Mouse (Mus musculus) lung, postnatal 25 days (tissue): ENCODE results near the gene Fyn.

Experiments used
- DNase-seq: peaks from one replicate; pipeline ENCODE4 v3.0.0; 2022; ENCODE audit warnings: low spot score

The Fyn gene

DNA sequence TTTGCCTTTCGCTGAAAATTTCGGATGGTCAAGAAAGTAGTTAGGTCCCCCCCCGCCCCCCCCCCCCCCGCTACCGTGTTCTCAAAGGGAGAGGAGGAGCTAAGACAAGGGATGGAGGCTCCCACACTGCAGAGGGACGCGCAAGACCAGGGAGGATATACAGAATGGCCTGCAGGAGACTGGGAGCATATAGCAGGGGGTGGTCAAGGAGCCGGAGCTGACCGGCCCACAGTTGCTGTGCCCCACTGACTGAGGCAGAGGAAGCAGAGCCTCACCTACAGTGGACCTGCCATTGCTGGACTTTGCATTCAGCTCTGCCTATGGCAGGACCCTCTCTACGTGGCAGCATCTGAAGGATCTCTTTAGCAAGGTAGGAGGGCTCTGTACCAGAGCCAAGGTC, 10.6 kb downstream of the Fyn start:
- DNase-seq: no peak

DNA sequence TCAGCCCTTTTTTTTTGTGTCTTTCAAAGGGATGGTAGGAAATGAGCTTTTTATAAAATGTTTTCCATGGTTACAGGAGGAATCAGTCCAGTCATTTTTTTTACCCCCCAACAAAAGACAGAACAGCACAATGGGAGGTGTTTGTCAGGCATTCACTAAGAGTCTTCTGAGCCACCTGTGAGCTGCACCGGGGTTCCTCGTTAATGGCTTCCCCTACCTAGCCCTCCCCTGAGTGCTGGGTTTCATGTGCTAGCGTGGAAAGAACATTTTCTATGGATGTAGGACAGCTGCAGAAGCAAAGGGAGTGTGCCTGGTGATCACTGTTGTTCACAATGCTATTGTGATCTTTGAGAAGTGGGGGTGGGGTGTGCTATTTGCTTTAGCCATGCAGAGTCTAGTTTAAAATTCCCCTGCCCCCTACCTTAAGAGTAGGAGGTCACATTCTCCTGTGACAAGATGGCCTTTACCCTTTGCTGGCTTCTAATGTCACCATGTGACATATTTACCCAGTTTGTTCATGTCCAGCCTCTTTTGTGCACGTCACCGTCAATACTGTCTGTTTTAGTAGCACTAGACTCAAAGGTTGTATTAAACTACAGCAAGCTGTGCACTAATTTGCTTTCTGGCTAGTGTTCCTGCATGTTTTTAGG, 11.2 kb downstream of the Fyn start:
- DNase-seq: no peak

DNA sequence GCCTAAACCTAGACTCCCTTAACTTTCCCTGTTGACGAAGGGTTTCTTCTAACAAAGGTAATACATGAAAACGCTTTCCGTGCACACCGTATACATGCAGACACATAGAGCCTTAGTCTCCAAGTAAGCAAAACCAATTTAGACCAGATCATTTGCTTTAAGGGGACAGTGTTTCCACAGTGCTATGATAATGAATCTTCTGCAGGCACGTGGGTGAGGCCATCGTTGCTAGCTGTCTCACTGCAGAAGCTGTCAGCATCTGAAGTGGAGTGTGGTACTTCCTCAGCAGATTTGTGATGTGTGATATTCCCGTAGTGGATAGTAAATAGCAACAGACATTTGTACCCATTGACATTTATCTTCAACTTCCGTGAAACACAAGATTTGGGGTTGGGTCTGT, 16.6 kb downstream of the Fyn start:
- no peak for DNase-seq

DNA sequence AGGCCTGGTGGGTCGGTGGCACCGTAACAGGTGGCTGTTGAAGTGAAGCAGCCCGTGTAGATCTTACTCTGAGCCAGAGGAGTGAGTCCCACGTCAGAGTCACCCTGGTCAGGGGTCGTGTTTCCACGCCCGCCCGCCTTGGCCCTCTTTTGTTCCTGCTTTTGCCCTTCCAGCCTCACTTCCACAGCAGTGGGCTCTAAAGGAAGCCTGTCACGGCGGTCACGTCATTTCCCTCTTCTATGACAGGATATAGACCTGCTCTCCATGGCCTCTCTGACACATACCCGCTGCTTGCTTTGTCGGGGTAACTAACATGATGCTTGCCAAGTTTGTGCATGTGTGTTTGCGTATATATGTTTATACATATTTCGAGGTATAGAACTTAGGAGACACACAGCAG, 17.5 kb downstream of the Fyn start:
- no peak for DNase-seq

DNA sequence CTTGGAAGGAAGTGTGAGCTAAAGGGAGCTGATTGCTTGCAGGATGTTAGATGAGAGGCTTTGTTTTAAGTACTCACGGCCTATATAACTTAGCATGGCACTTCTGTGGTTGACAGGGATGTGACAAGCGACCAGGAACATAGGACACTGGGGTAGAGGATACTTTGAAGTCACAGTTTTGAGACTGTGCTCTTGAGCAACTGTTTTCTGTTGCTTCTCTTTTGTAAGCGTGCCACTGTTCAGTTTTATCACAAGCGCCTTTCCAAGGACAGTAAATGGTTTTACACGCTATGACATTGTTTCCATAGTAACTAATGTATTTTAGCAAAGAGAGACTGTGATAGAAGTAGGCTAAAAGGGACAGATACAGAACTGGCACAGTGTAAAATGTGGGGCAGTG, 18.4 kb downstream of the Fyn start:
- DNase-seq: no peak

DNA sequence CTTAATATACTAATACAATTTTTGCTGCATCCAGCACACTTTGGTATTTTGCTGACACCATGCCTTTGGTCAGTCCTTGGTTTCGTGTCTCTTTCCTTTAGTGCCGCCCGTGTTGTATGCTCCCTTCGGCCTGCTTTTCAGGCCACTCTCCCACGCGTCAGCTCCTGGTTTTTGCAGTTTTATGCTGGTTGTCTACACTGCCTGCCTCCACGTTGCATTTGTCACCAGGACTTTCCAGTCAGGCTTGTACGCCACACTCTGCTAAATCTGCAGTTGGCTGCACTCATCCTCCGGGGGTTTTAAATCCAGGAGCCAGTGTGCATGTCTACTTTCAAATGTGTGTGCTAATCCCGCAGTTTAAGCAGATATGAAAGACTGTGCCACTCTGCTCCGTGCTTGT, 18.9 kb downstream of the Fyn start:
- DNase-seq: no peak

DNA sequence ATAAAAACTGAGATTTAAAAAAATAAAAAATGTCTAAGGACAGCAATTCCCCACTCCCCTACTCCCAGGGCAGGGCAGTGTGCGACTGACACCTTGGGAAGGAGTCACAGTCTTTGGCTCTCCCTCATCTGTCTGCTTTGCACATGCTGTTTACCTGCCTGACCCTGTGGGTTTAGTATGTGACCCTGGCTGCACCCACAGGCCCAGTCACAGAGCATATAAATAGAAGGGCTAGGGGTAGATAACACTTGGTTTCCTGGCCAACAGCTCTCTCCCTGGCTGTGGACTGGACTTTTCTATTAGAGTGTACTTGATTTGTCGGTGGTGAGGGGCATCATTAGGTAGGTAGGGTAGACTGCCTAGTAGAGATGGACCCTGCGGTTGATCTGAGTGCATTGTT, 19.5 kb downstream of the Fyn start:
- no peak for DNase-seq

DNA sequence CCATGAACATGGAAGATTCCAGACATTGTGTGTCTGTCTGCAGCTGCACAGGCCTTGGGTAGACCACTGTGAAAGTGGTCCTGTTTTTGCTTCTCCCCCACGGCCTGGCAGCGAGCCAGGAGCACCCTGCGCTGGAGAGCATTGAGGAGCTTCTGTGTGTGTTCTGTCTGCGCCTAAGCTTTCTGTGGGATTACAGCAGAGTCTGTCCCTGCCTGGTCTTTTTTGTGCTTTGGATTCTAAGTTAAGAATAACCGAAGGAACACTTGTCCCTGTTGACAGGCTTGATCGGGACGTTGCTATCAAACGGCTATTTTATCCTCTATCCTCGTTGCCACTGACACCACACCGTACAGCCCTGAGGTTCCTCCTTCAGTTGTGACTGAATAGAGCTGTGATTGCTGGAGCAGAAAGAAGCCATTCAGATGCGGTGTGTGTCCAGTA, 20.8 kb downstream of the Fyn start:
- DNase-seq: no peak

DNA sequence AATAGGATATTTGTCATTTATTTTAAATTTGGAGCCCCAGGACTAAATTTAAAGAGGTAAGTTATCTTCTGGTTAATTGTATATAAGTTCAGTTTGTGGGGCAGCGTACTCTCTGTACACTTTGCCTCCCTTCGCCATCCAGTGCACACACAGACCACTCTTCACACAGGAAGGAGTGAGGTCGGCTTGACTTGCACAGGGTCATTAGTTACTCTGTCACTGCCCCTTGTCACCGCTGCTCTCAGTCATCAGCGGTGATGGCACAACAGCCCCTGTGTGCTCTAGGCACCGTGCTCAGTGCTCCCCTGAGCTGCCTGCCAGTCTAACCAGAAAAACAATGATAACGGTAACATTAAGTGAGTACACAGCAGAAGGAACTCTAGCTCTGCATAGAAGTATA, 21.9 kb downstream of the Fyn start:
- no peak for DNase-seq

DNA sequence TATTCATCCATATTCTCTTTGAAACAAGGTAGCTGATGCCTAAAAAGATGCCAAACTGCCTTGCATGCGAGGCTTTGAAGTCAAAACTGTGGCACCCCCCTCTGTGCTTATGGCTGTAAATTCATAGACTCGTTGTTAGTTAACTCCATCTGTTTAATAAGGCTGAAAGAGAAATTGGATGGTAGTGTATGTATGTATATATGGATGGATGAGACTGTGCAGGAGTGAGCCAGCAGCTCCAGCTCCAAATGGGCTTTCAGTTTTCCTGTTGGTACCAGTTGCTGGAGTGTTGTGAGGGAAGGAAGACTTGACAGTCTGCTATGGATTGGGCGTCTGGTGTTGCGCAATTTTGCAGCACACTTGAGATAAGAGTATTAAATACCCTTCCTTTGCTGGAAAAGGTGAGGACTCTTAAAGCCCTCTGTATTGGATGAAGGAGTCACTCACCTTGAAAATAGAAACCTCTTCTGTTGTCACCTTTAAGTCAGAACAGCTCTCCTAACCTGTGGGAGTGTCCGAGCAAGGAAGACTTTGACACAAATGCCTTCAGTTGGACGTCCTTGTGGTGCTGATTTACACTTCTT, 24.3 kb downstream of the Fyn start:
- DNase-seq: no peak

DNA sequence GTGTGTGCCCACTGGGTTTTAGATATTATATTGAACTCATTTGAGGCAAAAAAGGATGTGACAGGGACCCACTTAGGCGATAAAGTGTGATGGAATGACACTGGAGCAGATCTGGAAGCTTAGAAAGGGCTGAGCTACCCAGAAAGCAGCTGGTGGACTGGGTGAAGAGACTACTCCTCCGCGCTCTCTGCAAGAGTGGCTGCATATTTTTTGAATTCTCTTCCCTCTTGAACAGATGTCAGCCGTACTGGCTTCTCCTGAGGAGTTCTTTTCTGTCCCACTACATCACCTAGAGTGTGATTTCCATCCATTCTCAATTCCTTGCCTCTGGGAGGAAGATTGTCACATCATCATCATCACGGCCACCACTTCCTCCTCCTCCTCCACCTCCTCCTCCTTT, 26.9 kb downstream of the Fyn start:
- no peak for DNase-seq

DNA sequence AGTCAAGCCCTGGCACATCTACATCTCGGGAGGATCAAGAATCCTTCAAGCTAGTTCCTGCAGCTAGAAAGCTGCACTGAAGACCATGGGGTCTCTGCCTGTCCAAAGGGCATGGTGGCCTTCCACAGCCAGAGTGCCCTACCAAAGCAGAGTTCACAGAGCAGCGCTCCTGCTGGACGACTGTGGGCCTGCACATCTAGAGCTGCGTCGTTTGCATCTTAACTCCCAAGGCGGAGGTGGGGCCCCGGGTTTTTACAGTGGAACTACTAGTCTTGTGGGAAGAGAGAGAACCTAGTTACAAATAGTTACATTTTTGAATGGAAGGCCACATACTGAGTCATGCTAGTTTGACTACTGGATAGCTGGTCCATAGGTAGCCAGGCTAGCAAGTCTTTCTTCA, 30.3 kb downstream of the Fyn start:
- DNase-seq: no peak

DNA sequence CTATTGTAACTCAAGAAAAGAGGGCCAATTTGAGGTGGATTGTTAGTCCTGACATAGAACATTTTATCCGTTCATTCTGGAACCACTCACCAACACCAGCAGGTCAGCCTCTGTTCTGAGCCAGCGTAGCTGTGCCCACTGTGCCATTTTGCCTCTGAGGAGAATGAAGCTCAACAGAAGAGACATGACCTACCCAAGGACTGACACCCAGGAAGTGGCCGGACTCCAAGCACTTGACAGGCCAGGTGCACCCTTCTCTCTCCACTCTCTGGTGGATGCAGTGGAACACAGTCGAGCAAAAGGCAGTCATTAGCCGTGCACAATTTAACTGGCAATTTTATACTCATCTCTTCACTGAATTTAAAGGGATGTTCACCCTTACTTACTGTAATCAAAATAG, 31.5 kb downstream of the Fyn start:
- no peak for DNase-seq

DNA sequence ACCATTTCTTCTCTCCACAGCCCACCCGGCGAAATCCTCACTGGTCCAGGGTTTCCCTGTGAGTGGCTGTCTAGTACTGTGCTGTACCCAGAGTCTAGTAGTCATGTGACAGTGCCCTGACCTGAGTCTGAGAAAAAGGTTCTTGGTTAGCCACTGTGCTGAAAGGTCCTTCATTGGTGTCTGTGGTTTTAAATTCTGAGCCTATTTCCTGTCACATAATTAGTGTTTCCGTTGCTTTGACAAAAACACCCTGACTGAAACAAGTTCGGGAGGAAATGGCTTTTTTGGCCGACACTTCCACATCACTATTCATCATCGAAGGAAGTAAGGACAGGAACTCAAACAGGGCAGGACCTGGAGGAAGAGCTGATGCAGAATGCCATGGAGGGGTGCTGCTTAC, 33.8 kb downstream of the Fyn start:
- DNase-seq: peak; percentile 45

DNA sequence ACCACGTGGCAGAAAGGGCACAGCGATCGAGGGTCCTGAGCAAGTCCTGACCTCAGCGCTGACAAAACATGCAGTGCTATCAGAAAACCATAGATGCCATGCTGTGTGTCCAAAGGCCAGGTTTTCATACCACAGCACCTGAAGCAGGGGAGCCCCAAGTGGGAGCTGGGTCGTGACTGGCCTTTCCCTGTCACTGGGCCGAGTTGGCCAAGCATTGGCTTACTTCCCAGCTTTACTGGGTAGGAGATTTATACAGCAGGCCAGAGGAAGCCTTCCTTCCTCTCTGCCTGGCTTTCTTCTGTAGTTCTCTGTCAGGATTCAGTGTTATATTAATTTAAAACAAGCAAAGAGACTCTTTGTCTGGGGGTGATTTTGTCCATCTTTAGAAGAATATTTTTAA, 35.1 kb downstream of the Fyn start:
- no peak for DNase-seq

DNA sequence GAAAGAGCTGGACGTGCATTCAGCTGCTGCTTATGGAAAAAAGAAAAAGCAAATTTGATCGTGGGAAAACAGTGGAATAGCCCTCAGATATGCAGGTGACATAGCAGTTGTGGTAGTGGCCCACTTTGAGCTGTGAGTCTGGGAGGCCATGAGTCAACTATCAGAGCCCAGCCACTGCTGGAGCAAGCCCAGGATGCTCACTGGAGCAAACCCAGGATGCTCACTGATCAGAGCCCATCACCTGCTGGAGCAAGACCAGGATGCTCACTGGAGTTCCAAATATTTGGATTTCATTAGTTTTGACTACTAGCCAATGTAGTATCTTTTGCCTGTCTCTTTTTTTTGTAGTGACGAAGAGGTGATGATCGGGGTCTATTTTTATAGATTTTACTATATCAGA, 35.5 kb downstream of the Fyn start:
- DNase-seq: no peak

DNA sequence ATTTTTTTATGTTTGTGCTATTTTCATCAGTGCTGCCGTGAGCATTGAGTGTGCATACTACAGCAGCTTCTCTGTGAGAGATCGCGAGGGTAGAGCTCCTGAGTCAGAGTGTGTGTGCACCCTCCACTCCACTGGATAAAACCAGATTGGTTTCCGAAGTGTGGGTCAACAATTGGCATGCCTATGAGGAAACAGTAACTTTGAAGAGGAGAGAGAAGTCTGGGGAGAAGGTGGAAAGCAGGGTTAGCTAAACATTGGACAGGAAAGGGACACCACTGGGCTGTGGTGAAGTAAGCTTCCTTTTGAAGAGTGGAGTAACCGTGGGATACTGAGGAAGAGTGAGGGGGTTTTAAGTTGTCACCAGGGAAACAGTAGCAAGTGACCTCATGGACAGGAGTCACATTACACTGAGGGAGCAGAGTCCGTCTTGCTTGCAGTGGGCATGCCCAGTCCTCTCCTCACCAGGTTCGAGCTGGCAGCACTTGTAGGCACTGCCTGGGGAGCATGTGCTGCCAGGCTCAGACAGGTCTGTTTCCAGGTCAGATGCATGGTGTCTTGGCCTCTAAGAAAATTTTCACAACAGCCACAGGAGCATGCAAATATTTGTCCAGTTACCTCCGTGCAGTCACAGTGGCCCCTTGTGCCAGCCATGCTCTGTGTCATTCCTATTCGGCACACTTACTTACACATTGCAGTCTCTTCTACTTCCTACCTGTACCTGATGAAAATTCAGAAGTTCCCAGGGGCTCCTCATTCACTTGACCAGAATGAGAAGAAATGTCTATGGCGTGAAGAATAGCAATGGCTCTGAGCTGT, 37.5 kb downstream of the Fyn start:
- DNase-seq: no peak

DNA sequence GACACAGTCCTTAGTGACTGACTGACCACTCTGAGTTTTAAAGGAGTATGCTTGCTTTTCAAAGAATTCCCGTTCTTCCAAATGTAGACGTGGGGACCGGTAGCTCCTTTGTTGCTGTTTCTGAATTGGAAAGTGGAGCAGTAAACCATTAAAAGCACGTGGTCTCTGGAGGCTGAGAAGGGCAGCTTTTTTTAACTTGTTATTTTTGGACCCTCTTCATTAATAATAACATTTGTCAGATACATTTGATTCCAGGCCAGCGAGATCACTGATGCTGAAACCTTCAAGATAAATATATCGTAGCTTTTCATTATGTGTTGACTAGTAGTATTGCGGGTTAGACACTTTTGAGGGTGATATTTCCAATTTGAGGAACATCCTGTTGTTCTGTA, 38.1 kb downstream of the Fyn start:
- DNase-seq: no peak

DNA sequence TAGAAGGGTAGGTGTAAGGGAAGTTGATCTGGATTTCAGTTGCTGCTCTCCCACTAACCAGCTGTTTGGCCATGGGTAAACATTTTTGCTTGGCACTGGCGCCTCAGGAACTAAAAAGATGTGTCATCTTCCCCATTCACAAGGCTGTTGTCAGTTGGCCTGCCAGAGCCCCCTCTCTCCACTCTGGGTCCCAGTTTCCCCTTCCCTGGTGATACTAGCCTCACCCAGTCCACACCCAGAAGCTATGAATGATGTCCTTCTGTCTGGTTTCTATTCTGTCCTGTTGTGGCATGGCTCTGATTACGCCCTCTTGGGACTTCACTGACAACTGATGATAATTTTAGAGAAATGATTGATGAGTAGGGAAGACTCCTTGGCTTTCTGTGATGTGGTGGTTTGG, 38.9 kb downstream of the Fyn start:
- DNase-seq: no peak

DNA sequence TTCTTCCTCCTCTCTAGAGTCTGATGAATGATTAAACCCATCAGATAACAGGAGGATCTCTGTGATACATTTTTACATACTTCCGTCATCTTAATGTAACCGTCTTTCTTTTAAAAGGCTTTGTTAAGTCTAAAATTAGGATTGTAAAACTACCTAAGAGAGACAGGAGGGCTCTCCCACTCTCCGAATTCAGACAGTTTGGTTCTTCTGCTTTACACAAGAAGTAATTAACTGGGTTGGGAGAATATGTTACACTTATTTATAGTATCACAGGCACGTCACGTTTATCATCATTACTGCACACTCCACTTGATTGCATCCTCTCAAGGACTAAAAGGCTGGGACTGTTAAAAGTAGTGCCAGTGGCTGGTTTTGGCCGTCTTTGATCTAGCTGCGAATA, 40.9 kb downstream of the Fyn start:
- DNase-seq: no peak

DNA sequence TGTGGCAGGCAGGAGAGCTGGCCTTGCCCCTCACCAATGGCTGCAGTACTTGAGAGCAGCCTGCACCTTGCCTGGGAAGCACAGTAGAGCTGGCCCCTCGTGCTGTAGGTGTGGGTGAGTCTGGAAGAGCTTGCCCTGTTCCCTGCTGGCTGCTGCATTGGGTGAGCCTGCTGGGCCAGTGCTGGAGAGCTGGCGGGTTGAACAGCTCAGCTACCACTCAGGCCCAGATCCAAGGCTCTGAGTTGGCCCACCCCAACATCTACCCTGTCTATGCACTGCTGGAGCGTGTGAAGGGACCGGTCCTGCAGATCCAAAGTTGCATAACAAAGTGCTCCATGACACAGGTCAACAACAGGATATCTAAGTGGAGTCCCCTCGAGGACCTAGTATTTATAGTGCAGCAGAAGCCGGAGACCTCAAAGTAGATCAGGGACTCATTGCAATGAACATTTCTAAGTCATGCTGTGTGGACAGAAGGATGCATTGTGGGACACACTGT, 41.5 kb downstream of the Fyn start:
- no peak for DNase-seq

DNA sequence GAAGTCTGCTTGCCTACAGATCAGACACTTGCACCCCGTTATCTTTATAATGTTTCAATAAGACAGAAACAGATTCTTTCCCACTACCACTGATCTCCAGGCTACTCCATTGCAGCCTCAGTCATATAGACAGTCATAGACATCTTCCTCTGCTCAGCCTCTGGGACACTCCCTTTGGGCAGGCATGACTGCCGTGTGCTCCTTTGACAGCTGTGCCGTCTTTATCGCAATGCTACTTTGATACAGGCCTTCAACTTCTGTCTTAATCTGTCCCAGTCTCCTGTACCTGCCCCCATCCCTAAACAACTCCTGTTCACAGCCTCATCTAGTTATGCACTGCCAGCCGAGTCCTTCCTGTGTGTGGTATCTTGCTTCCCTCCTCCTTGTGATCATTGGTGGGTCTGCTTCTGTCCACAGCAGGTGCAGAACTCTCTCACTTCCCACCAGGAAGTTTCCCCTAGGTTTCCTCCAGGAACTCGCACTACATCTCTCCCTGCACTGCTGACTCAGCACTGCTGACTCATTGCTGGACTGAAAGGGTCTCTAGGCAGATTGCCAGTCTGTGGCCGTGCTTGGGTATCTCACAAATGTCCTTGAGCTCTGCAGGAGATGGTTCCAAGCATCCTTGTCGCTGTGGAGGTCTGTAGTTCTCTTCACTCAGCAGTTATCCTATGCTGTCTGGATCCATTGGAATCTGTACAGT, 43.4 kb downstream of the Fyn start:
- DNase-seq: no peak
